Mouse (Mus musculus) liver, adult 2 months (tissue): ENCODE measurements at regions not wholly inside any gene's neighbourhood (a gene's known extent, or its start where the extent isn't known, plus 50 kb on each side); places are given as distances from the start of the nearest gene placed in this dataset.

Experiments
- DNase-seq: peaks from one replicate; pipeline ENCODE4 v3.0.0-alpha.2; 2011; ENCODE audit warnings: low read depth, low spot score; ENCODE audit errors: extremely low read depth
- H3K27ac ChIP-seq: fragments of 200-500 bp; replicated peaks from 2 replicates; pipeline ENCODE4 v1.5.1; 2012; ENCODE audit warnings: low read depth, mild to moderate bottlenecking, control low read depth, inconsistent platforms, low read length; ENCODE audit not compliant: insufficient read depth
- H3K27me3 ChIP-seq: fragments of 200-500 bp; 2 replicates; pipeline ENCODE4 v1.6.1; 2012; ENCODE audit warnings: mild to moderate bottlenecking, moderate library complexity, low read length, inconsistent platforms; ENCODE audit not compliant: control insufficient read depth, insufficient read depth
- H3K36me3 ChIP-seq: fragments of 200-500 bp; 2 replicates; pipeline ENCODE4 v1.6.1; 2012; ENCODE audit warnings: low read length, inconsistent platforms; ENCODE audit not compliant: control insufficient read depth, insufficient read depth
- H3K4me1 ChIP-seq: fragments of 200-500 bp; 2 replicates; pipeline ENCODE4 v1.6.1; 2011; ENCODE audit warnings: low read length; ENCODE audit not compliant: control insufficient read depth, insufficient read depth
- H3K4me3 ChIP-seq: fragments of 200-500 bp; 2 replicates; pipeline ENCODE4 v1.5.1; 2011; ENCODE audit warnings: low read depth, mild to moderate bottlenecking, control low read depth, low read length, moderate library complexity; ENCODE audit not compliant: insufficient read depth
- H3K79me2 ChIP-seq: fragments of 200-500 bp; 2 replicates; pipeline ENCODE4 v1.6.1; 2012; ENCODE audit warnings: inconsistent platforms, mild to moderate bottlenecking, low read length, moderate library complexity; ENCODE audit not compliant: control insufficient read depth, insufficient read depth
- H3K9ac ChIP-seq: fragments of 200-500 bp; 2 replicates; pipeline ENCODE4 v1.6.1; 2012; ENCODE audit warnings: low read depth, mild to moderate bottlenecking, control low read depth, inconsistent platforms, low read length
- CTCF ChIP-seq: fragments of 200-500 bp; IDR thresholded peaks from 2 replicates; pipeline ENCODE4 v1.5.1; 2011; ENCODE audit warnings: low read depth, low read length, control low read depth
- POLR2A ChIP-seq: fragments of 200-500 bp; IDR thresholded peaks from 2 replicates; pipeline ENCODE4 v1.6.1; 2011; ENCODE audit warnings: low read length, control low read depth; ENCODE audit not compliant: insufficient read depth; ENCODE audit errors: extremely low read depth
- WGBS: fragments of 180-500 bp; shearing (Covaris S2); methylation state at CpG from one replicate; pipeline ENCODE4 v1.1.7; 2018; 5-methylcytosine and 5-hydroxymethylcytosine counted together

DNA sequence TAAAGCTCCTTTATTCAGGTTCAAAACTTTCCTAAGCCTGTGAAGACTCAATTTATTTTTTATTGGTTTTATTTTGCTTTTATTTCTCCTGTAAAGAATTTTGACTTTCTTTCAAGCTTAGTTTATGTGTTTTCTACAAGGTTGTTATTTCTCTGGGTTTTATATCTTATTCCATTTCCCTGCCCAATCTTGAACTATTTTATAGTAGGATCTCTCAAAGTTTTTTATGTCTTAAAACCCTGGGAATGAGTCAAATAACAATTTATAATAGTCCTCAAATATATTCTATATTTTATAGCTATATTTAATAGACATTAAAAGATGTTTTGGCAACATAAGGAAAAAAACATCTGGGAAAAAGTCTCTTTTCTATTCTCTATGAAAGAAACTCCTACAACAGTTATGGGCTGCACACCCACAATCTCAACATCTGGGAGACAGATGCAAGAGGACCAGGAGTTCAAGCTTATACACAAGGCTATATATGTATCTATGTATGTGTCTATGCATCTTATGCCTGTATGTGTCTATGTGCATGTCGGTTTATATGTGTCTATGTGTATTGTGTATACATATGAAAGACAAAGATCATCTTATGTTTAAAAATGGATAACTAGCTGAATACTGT is 146.2 kb upstream of the Ptchd4 start:
- no peaks in the 10 kb centered on the region for H3K4me1 ChIP-seq
- TF ChIP-seq POLR2A = no peak
- no peak for TF ChIP-seq CTCF
- WGBS = 81% methylated on average over 1 of the region's 1 CpGs
- no peak for DNase-seq
- H3K4me3 ChIP-seq = no peak overlapping the region
- no peaks in the 10 kb centered on the region for H3K27me3 ChIP-seq
- no peaks in the 10 kb centered on the region for H3K79me2 ChIP-seq
- H3K9ac ChIP-seq = no peak overlapping the region
- no peaks in the 10 kb centered on the region for H3K36me3 ChIP-seq
- H3K27ac ChIP-seq = no peak overlapping the region

DNA sequence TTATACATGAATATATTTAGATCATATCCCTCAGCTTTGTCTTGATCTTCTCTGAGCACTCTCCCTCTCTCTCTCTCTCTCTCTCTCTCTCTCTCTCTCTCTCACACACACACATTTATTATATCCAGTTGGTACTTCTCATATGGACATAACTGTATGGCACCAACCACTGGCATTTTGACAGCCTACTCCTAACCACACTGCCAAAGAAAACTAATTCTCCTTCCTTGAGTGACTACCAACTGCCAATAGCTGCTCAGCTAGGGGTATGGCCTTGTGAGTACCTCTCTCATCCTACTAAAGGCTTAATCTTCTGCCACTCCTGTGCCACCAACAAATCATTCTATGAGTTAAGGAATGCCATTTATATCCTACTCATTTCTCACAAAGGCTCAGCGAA is 127.2 kb upstream of the Ptchd4 start:
- Histone ChIP-seq H3K36me3 (no peaks in the 10 kb centered on the region), H3K79me2 (no peaks in the 10 kb centered on the region), H3K9ac (no peak overlapping the region), H3K27ac (no peak overlapping the region), H3K4me1 (no peaks in the 10 kb centered on the region), H3K27me3 (no peaks in the 10 kb centered on the region), H3K4me3 (no peak overlapping the region)
- DNase-seq = no peak
- no peak for TF ChIP-seq CTCF
- TF ChIP-seq POLR2A = no peak
- WGBS = 82% methylated on average over 1 of the region's 1 CpGs

DNA sequence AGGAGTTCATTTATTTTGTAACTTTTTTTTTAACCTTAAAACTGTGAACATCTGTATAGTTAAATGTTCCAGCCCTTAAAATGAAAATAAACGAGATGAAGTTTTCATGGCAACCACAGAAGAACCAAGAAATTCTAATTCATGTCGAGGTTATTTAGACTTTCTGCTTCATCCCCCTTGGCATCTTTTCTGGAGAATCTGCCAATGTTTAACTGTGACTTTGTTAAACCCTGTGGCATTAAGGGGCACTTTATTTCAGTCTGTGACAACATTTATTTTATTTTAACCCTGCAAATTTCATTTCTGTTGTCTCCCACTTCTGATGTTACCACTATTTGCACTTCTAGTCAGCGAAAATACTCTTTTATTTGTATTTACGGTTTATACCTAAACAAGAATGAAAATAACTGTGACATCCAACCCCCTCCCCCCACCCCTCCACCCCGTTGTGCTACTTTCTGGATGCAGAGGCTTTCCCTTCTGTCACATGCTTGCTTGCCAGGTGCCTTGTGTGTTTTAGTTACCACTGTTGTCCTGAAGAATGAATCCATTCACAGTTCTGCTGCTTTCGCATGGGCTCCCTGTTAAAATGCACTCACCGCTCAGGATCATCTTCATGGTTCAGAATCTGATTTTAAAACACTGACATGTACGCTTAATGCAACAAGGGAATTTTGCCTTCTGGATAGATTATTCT is 125.4 kb upstream of the Ptchd4 start:
- DNase-seq = no peak
- Histone ChIP-seq H3K4me1 (no peaks in the 10 kb centered on the region), H3K27ac (no peak overlapping the region), H3K36me3 (no peaks in the 10 kb centered on the region), H3K79me2 (no peaks in the 10 kb centered on the region), H3K4me3 (no peak overlapping the region), H3K27me3 (no peaks in the 10 kb centered on the region), H3K9ac (no peak overlapping the region)
- WGBS = 73% methylated on average over 8 of the region's 8 CpGs
- TF ChIP-seq CTCF (no peak), POLR2A (no peak)
